Mouse (Mus musculus) spleen, adult 12 weeks (tissue): Measurements from ENCODE around the gene Paf1.
A peak's percentile ranks its signal among the peaks of the same experiment; 100 is the strongest.

ENCODE experiments used
- DNase-seq: peaks from one replicate; pipeline ENCODE4 v3.0.0; 2022; ENCODE audit warnings: low spot score

The Paf1 gene

GRCm38 (mm10) chr7:28392429-28393271, at the start of gene Paf1, which contains the start of gene Med29:
TSS of gene Paf1 (plus strand) at chr7:28392951.
TSS of gene Med29 (minus strand) at chr7:28392708.
- peak; percentile 93 for DNase-seq

DNA sequence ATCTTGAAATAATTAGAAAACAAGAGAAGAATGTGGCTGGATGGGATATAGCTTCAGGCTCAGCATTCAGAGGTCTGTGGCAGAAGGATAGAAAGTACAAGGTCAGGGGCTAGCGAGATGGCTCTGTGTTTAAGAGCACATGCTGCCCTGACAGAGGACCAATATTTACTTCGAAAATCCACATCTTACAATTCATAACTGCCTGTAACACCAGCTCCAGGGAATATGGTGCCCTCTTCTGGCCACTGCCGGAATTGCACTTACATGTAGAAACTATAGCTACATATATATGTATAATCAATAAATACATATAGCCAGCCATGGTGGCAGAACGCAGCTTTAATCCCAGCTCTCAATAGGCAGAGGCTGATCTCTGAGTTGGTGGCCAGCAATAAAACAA, 48.1 kb upstream of the Paf1 start:
- DNase-seq: peak; percentile 77

DNA sequence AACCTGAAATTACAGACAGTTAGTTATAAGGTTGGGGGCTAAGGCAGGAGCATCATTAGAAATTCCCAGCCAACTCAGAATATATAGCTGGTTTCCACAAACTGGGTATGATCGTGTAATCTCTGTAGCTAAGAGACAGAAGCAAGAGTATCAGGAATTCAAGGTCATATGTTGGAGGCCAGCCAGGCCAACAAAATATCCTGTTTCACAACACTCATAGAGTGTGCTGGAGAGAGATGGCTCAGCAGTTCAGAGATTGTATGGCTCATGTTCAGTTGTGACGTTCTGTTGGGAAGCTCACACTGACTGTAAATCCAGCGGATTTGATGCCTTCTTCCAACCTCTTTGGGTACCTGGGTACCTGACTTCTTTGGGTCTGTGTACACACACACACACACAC, 45.0 kb upstream of the Paf1 start:
- DNase-seq: no peak

GRCm38 (mm10) chr7:28348601-28349000, 44.1 kb upstream of the Paf1 start:
- no peak for DNase-seq

DNA sequence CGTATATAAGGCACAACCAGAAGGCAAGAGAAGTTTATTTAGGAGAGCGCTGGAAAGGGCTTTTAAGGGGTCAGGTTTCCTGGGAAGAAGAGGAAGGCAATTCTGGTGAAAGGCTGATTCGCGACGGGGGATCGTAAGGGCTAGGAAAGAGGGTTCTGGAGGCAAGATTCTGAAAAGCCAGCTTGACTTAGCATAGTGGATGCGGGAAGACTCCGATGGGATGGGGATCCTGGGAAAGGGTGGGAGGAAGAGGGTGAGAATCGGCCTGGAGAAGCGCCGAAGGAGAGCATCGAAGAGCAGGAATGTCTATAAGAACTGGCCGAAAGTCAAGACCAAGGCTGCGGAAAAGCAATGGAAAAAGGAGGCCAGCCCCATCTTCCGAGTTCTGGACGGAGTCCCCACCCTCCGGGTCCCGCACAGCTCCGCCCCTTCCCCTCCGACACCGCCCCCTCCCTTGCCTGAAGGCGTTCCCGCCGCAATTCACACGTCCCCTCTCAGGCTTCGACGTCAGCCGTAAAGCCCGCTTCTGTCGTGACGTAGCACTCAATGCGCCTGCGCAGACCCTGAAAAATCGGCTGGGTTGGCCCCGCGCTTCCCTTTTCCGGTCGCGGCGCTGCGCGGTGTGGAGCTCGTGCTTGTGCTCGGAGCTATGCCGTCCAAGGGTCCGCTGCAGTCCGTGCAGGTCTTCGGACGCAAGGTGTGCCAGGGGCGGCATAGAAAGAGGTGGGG, 42.4 kb upstream of the Paf1 start, which contains the start of gene Rps16:
Rps16 (plus strand) TSS at position 498 of the 729 bp plus-strand sequence.
- DNase-seq: peak; percentile 97

DNA sequence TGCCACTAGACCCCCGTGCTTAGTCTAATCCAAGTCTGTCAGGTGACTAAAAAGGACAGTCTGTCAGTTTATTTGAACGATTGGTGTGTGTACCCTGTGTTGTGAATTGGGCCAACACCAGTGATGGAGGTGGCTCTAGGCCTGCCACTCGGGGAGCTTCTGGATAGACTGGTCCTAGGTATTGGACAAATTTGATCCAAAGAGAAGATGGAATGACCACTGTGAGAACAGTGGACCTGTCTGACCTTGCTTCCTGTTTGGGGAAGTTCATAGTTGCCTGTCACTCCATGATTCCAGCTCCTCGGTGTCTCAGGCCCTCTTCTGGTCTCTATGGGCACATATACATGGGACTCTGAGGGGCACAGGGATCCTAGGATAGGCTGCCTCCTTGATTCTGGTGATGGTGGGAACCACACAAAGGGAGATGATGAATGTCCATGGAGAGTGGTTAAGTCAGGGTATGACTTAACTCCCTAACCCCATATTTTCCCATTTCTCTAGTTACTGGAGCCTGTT, 41.0 kb upstream of the Paf1 start:
- no peak for DNase-seq

- no peak for DNase-seq
Measured at GRCm38 (mm10) chr7:28353267-28353666, 39.5 kb upstream of the Paf1 start.

GRCm38 (mm10) chr7:28354113-28354581, 38.6 kb upstream of the Paf1 start:
- DNase-seq: no peak

DNA sequence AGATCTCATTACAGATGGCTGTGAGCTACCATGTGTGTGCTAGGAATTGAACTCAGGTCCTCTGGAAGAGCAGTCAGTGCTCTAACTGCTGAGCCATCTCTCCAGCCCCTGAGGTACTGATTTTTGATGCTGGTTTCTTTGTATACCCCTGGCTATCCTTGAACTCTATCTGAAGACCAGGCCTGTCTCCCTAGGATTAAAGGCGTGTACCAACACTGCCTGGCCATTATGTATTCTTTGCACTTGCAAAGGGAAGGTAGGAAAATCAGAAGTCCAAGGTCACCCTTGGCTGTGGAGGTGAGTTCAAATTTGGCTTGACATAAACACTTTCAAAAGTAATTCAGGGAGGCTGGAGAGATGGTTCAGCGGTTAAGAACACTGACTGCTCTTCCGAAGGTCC, 38.2 kb upstream of the Paf1 start:
- DNase-seq: no peak

DNA sequence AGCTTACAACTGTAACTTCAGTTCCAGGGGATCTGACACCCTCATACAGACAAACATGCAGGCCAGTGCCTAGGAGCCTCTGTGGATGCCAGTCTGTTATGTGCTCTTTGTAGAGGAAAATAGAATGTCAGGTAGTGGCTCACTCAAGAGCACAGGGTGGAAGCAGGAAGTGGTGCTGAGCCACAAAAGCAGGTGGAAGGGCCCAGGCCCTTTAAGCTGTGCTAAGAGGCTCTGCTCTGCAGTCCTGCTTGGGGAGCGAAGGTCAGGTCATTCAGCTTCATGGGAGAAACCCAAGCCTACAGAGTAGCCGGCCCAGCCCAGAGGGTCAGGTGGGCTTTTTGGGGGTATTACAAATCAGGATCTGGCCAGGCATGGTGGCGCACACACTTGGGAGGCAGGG, 37.5 kb upstream of the Paf1 start:
- no peak for DNase-seq

DNA sequence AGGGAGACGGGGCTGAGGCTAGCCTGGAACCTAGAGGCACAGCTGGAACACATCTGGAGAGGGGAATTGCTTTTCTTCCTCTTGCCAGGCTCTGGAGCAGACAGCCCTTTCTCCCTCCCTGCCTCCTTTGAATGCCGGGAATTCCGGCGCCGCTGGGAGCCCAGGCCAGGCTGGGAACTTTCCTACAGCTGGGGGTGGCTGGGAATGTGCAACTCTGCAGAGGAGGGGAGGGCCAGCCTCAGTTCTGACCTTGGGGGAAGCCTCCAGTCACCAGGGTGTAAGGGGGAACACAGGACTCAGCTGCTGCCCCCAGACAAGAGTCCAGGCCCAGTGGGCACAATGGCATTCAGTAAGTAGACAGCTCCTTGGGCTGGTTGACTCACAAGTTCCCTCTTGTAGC, 35.8 kb upstream of the Paf1 start:
- DNase-seq: no peak

DNA sequence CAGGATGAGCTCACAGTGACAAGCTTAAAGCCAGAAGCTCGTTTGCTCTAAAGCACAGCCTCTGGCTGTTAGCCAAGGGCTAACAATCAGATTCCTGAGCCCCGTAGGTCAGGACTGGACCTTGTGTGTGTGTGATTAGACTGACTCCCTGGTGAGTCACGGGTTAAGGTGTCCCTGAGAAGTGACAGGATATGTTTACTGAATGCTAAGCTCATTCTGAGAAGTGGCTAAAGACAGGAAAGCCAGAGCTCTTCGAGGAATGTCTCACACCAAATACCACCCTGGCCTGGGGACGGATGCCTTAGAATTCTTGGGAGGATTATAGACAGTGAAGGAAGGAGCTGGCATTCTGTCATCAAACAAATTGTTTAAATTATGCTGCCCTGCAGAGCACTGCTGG, 34.8 kb upstream of the Paf1 start:
- DNase-seq: no peak

DNA sequence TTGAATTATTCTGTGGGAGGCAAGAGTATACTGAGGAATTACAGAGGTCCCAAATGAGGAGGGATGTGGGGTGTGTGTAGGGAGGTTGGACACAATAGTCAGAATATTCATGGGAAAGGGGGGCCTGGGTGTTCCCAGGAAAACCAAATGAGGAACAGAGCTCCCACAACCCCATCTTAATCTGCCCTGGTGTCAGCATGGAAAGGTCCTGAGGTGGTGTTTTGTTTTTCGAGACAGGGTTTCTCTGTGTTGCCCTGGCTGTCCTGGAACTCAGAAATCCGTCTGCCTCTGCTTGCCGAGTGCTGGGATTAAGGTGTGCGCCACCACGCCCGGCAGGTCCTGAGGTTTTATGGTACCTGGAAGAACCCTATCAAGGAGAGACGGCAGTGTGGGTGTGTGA, 34.3 kb upstream of the Paf1 start:
- no peak for DNase-seq

DNA sequence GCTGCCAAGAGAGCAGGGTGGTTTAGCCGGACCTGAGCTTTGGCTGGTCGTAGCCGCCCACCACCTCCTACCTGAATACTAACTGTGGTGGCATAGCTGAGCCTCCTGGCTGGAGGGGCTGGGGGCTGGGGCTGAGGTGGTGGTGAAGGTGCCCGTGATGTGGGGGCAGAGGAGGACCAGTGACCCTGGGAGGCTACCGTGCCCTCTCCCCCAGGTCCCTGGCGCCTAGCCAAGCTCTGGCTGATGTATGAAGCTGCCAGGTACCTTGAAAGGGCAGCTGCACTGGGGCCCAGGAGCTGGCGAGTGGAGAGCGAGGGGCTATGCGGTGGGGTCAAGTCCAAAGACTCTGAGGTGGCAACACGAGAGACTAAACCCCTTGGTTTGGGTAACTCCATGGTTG, 32.9 kb upstream of the Paf1 start:
- no peak for DNase-seq

GRCm38 (mm10) chr7:28360291-28360690, 32.5 kb upstream of the Paf1 start:
- DNase-seq: no peak

- no peak for DNase-seq
Measured at GRCm38 (mm10) chr7:28361647-28362341, 31.0 kb upstream of the Paf1 start.

DNA sequence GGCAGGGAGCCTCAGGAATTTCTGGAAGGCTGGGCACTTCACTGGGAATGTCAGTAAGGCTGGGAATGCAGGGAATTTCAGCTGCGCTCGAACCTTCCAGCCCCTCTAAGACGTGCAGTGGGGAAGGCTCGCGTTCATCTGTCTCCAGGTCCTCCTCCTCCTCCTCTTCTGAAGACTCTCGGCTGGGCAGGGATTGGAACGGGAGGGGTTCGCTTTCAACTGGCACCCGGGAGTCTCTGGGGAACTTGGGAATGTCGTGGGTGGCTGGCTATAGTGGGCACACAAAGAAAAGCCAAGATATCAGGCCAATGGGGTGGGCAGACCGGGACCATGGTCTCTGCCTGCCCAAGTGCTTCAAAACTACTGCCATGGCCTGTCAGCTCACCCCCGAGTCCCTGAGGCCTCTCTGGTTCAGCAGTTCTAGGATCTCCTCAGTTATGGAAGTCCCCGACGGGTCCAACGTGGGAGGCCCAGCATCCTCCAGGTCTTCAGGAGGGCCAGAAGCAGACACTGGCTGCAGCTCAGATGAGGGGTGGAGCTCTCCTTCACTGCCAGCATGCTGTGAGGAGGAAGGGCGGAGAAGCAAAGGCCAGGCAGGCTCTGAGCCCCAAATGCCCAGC, 30.2 kb upstream of the Paf1 start:
- no peak for DNase-seq

GRCm38 (mm10) chr7:28367663-28368275, 25.0 kb upstream of the Paf1 start:
- DNase-seq: no peak

DNA sequence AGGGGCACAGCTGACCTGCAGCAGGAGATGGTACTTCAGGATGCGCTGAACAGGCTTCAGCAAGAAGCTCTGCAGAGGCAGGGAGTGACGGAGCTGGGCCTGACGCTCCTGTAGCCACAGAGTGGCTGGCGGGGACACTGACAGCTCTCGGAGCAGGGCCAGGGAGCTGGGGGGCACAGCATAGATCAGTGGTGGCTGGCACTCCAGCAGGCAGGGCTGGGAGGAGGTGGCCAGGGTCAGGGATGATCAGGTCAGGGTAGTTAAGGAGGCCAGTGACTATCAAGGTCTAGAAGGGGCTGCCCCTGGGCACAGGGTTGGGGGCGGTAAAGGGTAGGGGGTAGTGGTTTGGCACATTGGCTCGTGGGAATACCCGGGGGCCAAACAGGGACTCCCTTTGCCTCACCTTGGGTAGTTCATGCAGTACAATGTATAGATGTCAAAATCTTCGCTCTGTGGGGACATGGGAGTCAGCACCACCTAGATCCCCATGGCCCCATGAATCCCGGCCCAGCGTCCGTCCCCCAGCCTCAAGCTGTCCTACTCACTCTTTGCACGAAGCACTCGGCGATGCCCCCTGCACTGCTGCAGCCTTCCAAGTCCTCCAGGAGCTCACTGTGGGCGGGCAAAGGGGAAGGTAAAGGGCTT, 24.4 kb upstream of the Paf1 start:
- DNase-seq: no peak

GRCm38 (mm10) chr7:28370051-28370450, 22.7 kb upstream of the Paf1 start:
- DNase-seq: no peak

DNA sequence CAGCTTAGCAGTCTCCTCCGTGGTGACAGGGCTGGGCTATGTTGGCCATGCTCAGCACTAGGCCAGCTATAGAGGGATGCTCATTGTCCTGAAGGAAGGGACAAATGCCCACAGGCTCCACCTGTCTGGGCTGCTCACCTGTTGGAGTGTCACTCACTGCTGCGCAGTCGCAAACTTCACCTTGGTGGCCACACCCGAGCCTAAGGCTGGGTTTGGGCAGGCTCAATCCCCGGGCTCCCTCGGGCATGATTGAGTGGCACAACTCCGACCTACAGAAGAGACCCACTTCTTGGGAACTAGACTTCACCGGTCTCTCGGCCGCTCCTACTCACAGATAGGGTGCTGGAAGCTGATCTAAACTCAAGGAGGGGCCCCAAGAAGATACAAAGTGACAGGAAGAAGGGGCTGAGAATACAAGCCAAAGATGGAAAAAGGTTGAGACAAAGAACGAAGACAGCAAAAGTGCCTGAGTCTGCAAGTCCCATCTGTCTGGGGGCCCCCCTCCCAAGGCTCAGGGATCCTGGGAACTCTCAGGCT, 21.7 kb upstream of the Paf1 start:
- DNase-seq: no peak
